Mouse (Mus musculus) monocyte, adult 5-6 weeks (primary cell): ENCODE data around the gene Ncbp2. TPM values are rescaled to one million over a fixed set of nuclear protein-coding genes. Genes with fewer than 3 reads are reported as not detected.

Experiments
- ATAC-seq: fragments of 153-309, 156-312 bp; replicated peaks from 2 replicates; pipeline ENCODE4 v1.8.0; 2017; ENCODE audit warnings: mild to moderate bottlenecking; ENCODE audit not compliant: low TSS enrichment, insufficient number of reproducible peaks, severe bottlenecking, poor library complexity, low FRiP score
- total RNA-seq: library from RNA; stranded (forward); fragments of 200-1000, 200-491, 200-594 nt; gene quantifications from 3 replicates; pipeline ENCODE4 v1.2.3, GENCODE M21; 2017

The Ncbp2 gene
- total RNA-seq, result 25.7 to 26.9 TPM (median 26.0 TPM) in 3 replicates

DNA sequence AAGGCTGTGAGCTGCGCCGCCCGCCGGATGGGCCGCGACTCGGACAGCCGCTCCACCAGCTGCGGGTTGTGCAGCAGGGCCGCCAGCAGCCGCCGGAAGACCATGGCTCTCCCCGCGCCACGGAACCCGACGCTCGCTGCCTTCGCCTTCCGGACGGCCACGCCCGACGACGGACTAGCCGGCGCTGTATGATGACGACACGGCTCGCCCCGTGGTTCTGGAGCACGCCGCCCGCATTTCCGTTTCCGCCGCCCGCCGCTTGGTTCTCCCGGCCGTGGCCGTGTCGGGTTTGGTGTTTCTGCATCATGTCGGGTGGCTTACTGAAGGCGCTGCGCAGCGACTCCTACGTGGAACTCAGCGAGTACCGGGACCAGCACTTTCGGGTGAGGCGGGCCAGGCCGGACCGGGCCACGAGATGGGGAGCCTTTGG lies at the start of gene Ncbp2, which contains the start of gene 0610012G03Rik:
Gene Ncbp2, plus strand, starts transcription at position 169 of the 430 bp plus-strand sequence.
Gene 0610012G03Rik, minus strand, starts transcription at position 150 of the 430 bp plus-strand sequence.
- peak; percentile 80 for ATAC-seq

DNA sequence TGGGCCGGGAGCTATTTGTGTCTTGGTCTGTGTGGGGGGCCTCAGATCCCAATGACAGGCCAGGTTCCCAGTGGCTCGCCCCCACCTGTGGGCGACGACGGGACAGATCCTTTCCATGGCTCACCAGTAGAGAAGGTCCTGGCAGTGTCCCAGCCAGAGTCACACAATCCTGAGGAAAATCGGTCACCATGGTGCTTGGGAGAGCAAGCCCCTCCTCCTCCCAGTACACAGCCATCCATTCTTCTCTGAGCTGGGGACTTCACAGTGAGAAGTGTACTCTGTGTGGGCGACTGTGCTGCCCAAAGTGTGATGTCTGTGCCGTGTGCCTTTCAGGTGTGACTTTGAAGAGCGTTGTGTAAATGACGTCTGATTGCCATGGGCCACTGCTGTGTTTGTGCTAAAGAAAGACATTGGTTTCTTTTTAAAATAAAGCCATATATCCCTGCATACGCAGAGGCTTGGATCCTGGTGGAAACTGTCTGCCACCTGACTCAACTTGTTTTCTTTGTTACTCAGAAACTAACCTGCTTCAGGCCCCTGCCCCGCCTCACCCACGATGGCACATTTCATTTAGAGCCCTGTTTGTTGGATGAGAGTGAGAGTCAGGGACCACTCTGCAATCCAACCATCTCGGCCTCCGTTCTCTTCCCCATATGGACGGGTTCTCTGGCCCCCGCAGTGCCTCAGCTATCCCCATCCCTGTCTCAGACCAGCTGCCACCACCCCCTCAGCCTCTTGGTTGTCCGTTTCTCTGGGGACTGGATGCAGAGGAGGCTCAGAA lies 49.6 kb upstream of the Ncbp2 start:
- no peak for ATAC-seq

DNA sequence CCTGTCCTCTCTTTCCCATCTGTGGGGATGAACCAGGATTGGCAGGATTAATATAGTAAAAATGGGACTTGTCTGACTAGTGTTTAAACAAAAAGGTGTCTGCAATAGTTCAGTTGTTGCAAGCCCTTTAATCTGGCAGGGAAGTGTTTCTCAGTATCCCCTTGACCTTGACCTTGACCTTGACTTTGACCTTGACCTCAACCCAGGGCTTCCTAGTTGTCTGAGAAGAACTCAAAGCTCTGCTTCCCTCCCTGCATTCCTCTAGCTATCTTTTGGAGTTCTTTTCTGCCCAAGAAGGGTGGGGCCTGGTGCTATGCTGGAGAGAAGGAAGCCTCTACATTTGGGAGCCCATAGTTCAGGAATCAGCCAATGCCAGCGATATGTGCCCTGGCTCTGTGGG lies 46.4 kb upstream of the Ncbp2 start:
- no peak for ATAC-seq

DNA sequence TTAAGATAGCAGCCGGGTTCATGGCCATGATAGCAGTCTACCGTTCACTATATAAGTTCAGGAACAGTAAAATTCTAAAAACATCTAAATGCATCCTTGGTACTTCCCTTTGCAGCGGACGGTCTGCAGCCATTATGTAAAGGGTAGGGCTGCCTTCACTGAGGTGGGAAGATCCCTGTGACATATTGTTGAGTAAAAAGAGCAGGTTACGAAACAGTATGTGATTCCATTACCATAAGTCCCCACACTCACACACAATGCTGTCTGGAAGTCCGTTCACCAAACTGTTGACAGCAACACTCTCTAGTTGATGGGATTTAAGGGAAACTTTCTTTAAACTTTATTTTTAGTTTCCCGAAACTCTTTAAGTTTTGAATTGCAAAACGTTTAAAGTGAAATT lies 45.1 kb upstream of the Ncbp2 start:
- ATAC-seq, result no peak

DNA sequence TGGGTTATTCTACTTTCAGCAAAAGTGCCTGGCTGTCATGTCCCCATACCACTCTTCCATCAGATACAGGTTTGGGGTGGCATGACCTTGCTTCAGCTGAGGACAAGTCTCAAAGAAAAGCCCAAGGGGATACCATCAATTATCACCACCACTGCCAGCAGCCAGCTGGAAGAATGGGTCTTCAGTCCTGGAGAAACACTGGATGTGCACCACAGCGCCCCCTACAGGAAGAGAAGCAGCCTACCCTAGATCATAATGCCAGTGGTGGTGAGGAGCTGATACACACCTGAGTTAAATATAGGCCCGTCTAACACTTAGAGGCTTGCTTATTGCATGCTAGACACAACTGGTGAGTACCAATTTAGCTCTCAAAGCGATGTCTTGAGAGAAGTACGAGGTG lies 43.0 kb upstream of the Ncbp2 start:
- ATAC-seq, result no peak

DNA sequence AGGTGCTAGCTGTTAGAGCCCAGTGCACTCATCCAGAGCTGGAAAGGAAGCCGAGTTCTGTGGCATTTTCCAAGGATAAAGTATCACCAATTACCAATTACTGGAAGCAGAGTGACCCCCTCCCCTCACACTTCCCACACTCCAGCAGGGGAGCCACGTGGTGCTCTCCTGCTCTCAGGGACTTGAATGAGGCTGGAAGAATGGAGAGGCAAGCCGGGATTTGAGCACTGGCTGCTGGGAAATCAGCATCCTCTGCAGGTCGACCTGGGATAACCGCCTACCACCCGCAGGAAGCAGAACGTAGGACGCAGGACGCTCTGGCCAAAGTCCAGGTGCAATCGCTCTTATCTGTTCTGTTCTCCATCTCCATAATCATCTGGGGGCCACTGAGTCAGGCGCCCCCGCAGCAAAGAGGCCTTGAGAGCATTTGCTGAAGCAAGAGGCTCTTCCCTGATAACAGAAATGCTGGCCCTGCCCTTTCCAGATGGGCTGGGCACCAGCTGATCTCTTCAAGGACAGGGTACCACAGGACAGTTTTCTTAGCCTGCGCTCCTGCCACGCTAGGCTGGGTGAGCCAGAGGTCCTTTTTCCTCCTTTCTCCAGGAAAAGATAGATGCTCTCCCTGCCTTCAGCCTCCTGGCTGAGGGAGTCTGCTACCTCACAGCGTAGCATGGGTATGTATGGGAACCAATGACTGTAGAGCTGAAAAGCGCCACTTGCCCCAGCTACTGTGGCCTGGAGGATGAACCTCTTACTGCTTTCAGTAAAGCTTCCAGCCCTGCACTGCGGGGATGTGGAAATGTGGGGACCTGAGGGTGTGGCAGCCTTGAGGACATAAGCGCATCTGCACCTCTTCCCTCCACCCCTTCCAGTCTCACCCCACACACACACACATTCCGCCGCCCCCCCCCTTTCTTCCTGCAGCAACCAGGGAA lies 42.2 kb upstream of the Ncbp2 start:
- no peak for ATAC-seq

DNA sequence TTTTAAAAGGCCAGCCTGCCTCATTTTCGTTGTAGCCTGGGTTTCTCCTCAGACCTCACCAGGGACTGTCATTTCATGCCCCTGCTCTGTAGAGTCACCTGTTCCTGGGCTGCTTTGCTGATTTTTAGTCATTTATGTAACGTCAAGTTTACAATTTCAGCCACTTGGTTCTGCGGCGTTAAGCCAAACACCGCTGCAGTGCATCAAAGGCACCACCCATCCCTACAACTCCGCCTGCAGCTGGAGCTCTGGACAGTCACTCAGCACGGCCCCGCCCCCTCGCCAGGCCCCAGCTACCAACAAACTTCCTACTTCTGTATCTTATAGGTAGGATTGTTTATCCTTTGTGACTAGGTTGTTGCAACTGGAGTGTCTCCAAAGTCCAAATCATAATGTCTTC lies 41.4 kb upstream of the Ncbp2 start:
- no peak for ATAC-seq

DNA sequence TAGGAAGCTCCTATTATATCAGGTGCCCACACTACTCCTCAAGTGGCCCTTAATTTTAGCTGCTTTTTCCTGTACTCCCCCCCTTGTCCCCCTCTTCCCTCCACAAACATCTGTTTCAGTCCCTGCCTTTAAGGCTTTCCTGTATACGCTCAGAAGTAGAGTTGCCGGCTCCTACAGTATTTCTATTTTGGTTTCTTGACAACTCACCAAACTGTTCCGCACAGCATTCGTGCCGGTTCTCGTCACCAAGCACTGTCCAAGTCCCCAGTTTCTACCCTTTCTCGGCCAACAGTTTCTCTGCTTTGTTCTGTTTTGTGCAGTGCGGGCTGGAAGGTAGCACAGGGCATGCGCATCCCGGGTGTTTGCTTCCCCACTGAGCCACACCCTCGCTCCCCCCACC lies 39.4 kb upstream of the Ncbp2 start:
- no peak for ATAC-seq

DNA sequence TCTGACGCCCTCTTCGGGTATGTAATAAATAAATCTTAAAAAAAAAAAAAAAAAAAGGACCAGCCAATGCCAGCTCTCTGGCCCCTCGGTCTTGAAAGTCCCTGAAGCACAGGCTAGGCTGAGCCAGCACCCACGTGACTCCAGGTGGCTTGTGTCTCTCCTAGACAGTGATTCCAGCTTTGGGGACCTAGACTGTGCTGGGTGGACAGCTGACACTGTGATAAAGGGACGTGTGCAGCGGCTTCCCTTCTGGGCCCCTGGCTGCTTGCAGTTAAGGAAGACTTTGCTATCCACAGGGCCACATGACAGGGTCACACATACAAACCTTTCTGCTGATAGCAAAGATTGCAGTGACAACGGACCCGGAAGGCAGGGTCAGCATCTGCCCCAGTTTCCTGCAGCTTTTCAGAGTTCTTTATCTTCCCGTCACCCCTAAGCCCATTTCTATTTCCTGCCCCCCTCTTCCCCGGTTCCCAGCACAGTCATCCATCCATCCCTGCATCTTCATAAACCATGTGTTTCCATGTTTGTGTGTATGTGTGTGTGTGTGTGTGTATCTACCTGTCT lies 37.9 kb upstream of the Ncbp2 start:
- ATAC-seq, result no peak

DNA sequence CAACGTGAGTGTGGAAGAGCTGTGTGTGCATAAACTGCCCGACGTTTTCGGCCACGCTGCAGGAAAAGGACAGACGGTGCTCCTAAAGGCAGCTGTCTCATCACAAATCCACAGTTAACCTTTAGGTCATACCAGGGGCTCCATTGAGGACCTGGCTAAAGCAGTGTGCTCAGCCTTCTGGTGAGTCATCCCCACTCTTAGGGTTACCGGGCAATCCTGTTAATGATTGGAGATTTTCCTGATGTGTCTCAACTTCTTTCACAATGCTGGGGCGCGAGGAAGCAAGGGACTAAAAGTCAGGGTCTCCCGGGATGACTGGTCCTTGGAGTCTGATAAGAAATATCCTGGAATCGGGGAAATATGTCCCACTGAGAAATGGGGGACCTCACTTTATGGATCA lies 30.5 kb upstream of the Ncbp2 start:
- no peak for ATAC-seq

DNA sequence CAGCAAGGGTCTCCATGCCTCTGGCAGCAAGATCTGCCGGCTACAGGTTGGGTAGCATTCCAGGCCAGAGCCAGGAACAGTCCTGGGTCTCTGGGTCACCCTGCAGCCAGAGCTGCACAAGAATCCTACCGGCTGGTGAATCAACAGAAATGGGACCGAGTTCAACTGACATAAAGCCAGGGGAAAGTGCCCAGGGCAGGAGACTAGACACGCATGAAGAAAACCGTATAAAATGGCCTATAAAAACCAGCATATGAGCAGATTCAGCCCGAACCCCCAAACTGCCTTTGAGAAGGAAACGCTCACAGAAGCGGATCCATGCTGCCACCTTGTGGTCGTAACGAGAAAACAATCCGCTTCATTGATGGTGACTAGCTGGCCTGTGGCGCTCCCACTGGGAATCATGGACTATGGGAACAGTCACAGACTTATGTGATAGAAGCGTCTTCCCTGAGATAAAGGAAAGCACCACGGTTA lies 30.0 kb upstream of the Ncbp2 start:
- ATAC-seq, result peak; percentile 64

DNA sequence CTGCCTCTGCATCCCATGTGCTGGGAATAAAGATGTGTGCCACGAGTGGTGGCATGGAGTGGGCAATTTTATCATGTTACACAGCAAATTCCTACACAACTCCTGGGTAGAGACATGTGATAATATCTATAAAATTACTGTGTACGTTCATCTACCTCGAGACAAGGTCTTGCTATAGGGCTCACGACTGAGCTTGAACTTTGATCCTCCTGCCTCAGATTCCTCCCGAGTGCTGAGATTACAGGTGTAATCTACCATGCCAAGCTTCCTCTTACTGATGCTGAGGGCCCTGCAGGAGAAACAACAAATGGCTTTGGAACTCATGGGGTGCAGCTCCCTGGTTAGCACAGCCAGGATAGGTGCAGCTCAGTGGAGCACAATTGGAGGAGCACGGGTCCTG lies 23.9 kb upstream of the Ncbp2 start:
- ATAC-seq, result no peak

DNA sequence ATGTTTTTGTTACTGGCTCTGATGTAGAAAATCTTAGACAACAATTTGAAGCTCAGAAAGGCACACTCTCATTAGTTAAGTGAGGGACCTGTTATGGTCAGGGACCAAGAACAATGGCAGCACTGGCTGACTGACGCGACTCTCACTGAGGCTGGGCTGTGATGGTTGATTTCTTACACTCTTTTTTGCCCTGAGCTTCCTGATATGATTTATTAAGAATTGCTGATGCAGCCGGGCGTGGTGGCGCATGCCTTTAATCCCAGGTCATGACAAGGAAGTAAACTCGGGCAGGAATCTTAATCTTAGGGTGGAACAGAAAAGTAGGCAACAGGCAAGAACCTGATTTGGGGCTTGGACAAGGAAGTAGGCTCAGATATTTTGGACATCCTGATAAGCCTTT lies 22.2 kb upstream of the Ncbp2 start:
- no peak for ATAC-seq

DNA sequence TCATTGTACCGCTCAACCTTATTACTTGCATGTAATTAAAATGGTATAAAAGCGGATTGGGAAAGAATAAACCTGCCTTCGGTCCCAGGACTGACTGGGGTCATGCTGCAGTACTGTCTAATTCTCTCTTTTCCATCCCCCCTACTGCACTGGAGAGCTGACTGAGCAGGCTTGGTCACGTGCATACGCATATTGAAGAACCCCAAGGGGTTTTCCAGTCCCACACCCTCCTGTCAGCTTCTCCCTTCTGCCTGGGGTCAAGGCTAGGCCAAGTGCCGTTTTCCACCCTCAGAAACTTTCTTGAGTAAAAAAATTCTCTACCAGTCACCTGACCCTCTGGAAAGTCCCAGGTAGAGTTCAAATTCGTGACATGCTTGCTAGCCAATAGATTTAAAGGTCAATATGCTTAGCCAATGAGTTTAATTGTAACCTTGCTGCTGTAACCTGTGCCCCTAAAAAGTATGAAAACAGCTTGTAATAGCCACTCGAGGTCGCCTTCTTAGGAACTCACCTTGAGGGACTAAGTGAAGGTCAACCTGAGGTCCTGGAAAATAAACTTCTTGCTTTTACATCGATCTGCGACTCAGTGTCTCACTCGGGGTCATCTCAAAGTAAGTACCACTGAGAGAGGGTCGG lies 21.6 kb upstream of the Ncbp2 start:
- peak; percentile 40 for ATAC-seq

DNA sequence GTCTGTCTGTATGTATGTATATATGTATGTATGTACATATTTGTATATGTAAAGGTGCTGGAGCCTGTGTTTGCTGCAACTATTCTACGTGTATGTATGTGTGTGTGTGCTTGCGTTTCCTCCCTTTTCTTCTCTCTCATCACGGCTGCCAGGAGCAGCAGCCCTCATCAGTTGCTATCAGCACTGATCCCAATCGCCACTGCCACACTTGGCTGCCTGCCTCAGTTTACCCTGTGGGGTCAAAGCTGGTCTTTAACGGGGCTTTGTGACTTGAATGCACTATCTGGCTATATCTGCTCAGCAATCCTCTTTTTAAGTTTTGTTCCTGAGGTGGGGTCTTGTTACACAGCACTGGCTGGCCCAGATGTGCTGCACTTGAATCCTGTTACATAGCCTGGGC lies 20.9 kb upstream of the Ncbp2 start:
- ATAC-seq, result no peak

DNA sequence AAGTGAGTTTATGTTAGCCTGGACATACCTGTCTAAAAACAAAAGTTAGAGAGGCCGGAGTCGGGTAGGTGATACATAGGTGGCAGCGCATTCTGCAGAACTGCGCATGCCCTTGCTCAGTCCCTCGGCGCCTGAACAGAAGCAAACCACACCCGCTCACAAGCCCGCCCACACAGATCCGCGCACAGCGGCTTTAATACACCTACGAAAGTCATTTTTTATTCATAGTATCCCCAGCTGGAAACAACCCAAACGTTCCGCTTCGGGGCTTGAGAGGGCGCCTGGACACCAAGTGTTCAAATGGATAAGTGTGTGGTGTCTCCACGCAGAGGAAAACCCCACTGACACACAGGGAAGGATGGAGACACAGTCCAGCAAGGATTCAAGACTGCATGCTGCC lies 17.0 kb upstream of the Ncbp2 start:
- ATAC-seq, result no peak

DNA sequence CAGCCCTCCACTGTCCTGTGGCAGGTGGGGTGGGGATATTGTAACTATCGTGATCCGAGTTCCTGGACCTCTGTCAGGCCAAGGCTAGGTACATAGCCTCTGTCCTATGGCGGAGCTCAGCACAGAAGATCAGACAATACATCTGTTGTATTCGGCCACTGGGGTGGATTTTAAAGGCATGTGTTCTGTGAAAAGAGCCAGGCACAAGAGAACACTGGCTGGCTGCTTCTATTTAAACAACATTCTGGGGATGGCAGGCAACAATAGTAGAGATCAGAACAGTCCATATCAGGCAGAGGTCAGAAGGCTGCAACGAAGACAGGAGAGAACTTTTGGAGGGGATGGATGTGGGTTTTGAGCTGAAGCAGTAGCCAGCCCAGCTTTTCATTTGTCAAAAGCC lies 16.1 kb upstream of the Ncbp2 start:
- no peak for ATAC-seq

DNA sequence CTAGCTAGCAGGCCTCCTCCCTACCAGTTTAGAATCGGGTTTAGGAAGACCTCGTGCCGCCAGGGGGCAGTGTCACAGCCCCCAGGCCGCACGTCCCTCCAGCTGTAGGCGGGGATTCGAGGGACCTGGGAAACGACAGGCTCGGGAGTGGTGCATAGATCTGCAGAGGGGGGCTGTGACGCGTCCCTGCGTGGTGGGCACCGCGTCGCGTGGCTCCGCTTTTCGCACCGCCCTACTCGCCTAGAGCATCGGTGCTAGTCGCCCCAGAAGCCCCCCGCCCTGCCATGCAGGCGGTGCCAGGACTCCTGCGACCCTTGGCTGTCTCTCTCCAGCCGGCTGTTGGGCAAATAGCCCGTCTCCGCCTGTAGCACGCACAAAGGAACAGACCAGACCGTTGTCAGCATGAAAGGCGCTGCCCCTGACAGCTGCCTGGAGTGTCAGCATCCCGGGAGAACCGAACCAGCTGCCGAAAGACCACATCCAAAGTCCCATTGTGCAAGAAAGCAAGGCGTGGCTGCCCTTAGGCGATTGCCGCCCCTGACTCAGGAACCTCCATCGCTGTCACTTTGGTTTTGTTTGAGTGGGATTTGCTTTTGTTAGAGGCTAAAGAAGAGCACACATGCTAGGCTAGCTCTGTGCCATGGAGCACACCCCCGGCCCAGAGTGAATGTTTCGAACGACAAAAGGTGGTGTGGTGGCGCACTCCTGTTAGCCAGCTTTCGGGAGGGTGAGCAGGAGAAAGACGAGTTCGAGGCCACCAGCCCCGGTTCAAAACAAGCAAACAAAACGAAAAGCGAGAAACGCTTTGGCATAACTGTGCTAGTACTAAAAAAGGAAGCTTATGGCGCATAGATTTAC lies 15.2 kb upstream of the Ncbp2 start:
- peak; percentile 73 for ATAC-seq
